Mouse (Mus musculus) forebrain, embryonic 15.5 days (tissue): Measurements from ENCODE around the gene 2310057N15Rik. TPM values are rescaled to one million over a fixed set of nuclear protein-coding genes. Genes with fewer than 3 reads are reported as not detected.

Experiments used
- polyA plus RNA-seq: library from polyadenylated mRNA; unstranded; fragments of >200 nt; fragmentation: Nextera tagmentation; extraction: Ambion mirVana; gene quantifications from 2 replicates; pipeline ENCODE4 v1.2.1, GENCODE M21; 2015

2310057N15Rik gene
- polyA plus RNA-seq, 1 experiment from 2014 or later, result not detected

Other genes starting within 250 kb of the 2310057N15Rik start
- gene Cldn8, start 211.0 kb downstream of the 2310057N15Rik start, polyA plus RNA-seq, result not detected in 2 replicates
- gene Krtap24-1, start 161.9 kb downstream of the 2310057N15Rik start, polyA plus RNA-seq, result not detected in 2 replicates
- not detected in 2 replicates for gene 2310079G19Rik, start 146.5 kb downstream of the 2310057N15Rik start, polyA plus RNA-seq
- gene Krtap26-1, start 126.4 kb downstream of the 2310057N15Rik start, polyA plus RNA-seq, result not detected in 2 replicates
- not detected in 2 replicates for gene Krtap27-1, start 102.5 kb downstream of the 2310057N15Rik start, polyA plus RNA-seq
- not detected in 2 replicates for gene 2310061N02Rik, start 66.2 kb downstream of the 2310057N15Rik start, polyA plus RNA-seq
- gene Krtap13-1, start 45.3 kb downstream of the 2310057N15Rik start, polyA plus RNA-seq, result not detected in 2 replicates
- not detected in 2 replicates for gene Krtap13, start 22.6 kb downstream of the 2310057N15Rik start, polyA plus RNA-seq
- gene 2310034C09Rik, start 15.4 kb downstream of the 2310057N15Rik start, polyA plus RNA-seq, result not detected in 2 replicates
- gene Gm5965, start 3.7 kb upstream of the 2310057N15Rik start, polyA plus RNA-seq, result not detected in 2 replicates
- gene Gm20741, start 38.0 kb upstream of the 2310057N15Rik start, polyA plus RNA-seq, result not detected in 2 replicates
- gene Krtap15, start 46.0 kb upstream of the 2310057N15Rik start, polyA plus RNA-seq, result not detected in 2 replicates
- gene Krtap14, start 51.9 kb upstream of the 2310057N15Rik start, polyA plus RNA-seq, result not detected in 2 replicates
- not detected in 2 replicates for gene Krtap19-1, start 95.2 kb upstream of the 2310057N15Rik start, polyA plus RNA-seq
- not detected in 2 replicates for gene Krtap19-2, start 100.1 kb upstream of the 2310057N15Rik start, polyA plus RNA-seq
- gene Krtap19-3, start 103.8 kb upstream of the 2310057N15Rik start, polyA plus RNA-seq, result not detected in 2 replicates
- gene Krtap19-4, start 110.9 kb upstream of the 2310057N15Rik start, polyA plus RNA-seq, result not detected in 2 replicates
- not detected in 2 replicates for gene Krtap19-5, start 122.3 kb upstream of the 2310057N15Rik start, polyA plus RNA-seq
- not detected in 2 replicates for gene Krtap19-9b, start 158.1 kb upstream of the 2310057N15Rik start, polyA plus RNA-seq
- not detected in 2 replicates for gene Krtap16-3, start 188.7 kb upstream of the 2310057N15Rik start, polyA plus RNA-seq
- gene Krtap22-2, start 236.6 kb upstream of the 2310057N15Rik start, polyA plus RNA-seq, result not detected in 2 replicates
- not detected in 2 replicates for gene Gm10229, start 241.1 kb upstream of the 2310057N15Rik start, polyA plus RNA-seq